Mouse (Mus musculus): ENCODE results near the gene Krtcap2. TPM values are rescaled to one million over a fixed set of nuclear protein-coding genes. Genes with fewer than 3 reads are reported as not detected.

Krtcap2 gene
- polyA plus RNA-seq, 1 experiment from 2014 or later, result 155 TPM

DNA sequence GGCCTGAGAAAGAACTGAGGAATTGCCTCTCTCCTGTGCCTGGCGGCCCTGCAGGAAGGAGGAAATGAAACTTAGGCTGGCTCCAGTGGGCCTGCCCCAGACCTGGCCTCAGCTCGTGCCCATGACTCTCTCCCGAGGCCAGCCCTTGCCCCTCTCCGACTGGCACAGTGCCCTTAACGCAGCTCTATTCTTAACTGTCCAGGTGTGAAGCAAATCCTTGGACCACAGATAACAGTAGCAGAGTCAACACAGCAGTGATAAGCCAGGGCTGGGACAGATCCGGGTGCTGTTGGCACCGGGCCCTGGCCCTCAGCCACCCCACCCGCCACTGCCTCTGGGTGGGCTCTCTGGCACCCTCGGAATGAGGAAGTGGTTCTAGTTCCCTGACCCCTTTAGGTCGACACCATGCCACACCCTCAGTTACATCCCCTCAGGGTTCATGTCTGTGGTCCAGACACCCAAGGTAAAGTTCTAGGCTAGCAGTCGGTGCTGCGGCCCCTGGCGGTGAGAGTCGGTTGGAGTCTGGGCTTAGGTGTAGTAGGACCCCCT is 12.1 kb upstream of the Krtcap2 start:
- 44% methylated on average over 14 of the region's 14 CpGs for WGBS (ENCODE audit: insufficient replicate concordance)
- peaks cover 63% of the 10 kb centered on the region for H3K27me3 ChIP-seq
- H3K36me3 ChIP-seq, result no peaks in the 10 kb centered on the region
- no peak overlapping the region for H3K4me3 ChIP-seq (replicated peaks)
- DNase-seq (no peak), ATAC-seq (ENCODE audit: low read depth) (no peak)
- H3K4me1 ChIP-seq (replicated peaks), result peaks cover 12% of the 10 kb centered on the region
- no peak overlapping the region for H3K4me2 ChIP-seq
- no peak overlapping the region for H3K27ac ChIP-seq
- H3K9ac ChIP-seq, result no peak overlapping the region
- H3K9me3 ChIP-seq (replicated peaks), result no peaks in the 10 kb centered on the region

- no peak overlapping the region for H3K27ac ChIP-seq
- no peaks in the 10 kb centered on the region for H3K9me3 ChIP-seq (replicated peaks)
- 83% methylated on average over 10 of the region's 10 CpGs for WGBS (ENCODE audit: insufficient replicate concordance)
- H3K4me3 ChIP-seq (replicated peaks), result no peak overlapping the region
- ATAC-seq (ENCODE audit: low read depth) (no peak), DNase-seq (no peak)
- H3K4me2 ChIP-seq, result no peak overlapping the region
- peaks cover 43% of the 10 kb centered on the region for H3K27me3 ChIP-seq
- H3K9ac ChIP-seq, result no peak overlapping the region
- peaks cover 6% of the 10 kb centered on the region; the same call in 1 of the 2 replicates for H3K4me1 ChIP-seq (replicated peaks)
- no peaks in the 10 kb centered on the region for H3K36me3 ChIP-seq
Measured at GRCm38 (mm10) chr3:89236516-89236915, 9.2 kb upstream of the Krtcap2 start.

GRCm38 (mm10) chr3:89237682-89238081 is 8.1 kb upstream of the Krtcap2 start:
- Histone ChIP-seq H3K4me3 (replicated peaks) (no peak overlapping the region), H3K27ac (no peak overlapping the region), H3K27me3 (peaks cover 36% of the 10 kb centered on the region), H3K9me3 (replicated peaks) (no peaks in the 10 kb centered on the region), H3K36me3 (no peaks in the 10 kb centered on the region), H3K4me1 (replicated peaks) (peaks cover 7% of the 10 kb centered on the region; the same call in 1 of the 2 replicates), H3K4me2 (no peak overlapping the region), H3K9ac (no peak overlapping the region)
- DNase-seq, result no peak
- 86% methylated on average over 21 of the region's 21 CpGs for WGBS (ENCODE audit: insufficient replicate concordance)
- ATAC-seq (ENCODE audit: low read depth), result no peak

DNA sequence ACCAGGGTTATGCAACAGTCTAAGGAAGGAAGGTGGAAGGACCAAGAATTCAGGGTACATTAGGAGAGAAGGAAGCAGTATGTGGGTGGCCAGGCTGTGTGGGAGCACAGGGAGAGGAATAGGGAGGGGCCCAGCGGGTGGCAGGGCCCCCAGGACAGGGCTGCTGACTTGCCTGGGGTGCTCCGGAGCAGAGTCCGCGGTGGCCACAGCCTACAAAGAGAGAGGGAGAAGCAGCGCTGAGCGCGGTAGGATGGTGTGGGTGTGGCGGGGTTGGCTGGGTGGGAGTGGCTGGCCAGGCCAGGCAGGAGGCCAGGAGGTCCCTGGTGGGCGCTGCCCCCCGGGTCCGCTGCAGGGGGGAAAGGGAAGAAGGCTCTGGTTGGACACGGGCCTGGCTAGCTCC is 7.3 kb upstream of the Krtcap2 start:
- no peak; the same call in 1 of the 2 replicates for ATAC-seq (ENCODE audit: low read depth)
- H3K36me3 ChIP-seq, result no peaks in the 10 kb centered on the region
- H3K9me3 ChIP-seq (replicated peaks), result no peaks in the 10 kb centered on the region
- H3K9ac ChIP-seq, result no peak overlapping the region
- peaks cover 12% of the 10 kb centered on the region for H3K4me1 ChIP-seq (replicated peaks)
- no peak overlapping the region for H3K4me3 ChIP-seq (replicated peaks)
- no peak for DNase-seq
- H3K4me2 ChIP-seq, result no peak overlapping the region
- peaks cover 39% of the 10 kb centered on the region for H3K27me3 ChIP-seq
- no peak overlapping the region for H3K27ac ChIP-seq
- 65% methylated on average over 12 of the region's 12 CpGs for WGBS (ENCODE audit: insufficient replicate concordance)

DNA sequence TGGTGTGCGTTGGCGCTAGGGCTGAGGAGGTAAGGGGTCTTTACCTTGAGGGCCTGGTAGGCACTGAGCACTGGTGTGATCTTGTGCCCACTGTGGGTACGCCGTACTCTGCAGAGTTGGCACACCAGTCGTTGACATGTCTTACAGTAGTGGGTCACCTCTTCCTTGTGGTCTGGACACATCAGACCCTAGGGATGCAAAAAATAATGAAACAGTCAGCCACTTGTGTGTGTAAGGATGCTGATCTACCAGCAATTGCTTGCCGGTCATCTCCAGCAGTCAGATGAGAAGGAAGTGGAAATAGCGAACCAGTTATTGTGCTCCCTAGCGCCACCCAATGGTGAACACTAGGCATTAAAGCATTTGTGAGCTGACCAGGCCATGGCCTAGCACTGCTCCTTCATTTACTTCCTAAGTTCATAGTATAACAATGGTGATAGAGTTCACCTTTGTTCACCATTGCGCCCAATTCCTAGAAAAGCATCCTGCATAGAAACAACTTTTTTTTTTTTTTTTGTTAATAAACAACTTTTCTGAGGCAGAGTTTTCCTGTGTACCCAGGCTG is 3.4 kb upstream of the Krtcap2 start:
- Histone ChIP-seq H3K4me3 (replicated peaks) (no peak overlapping the region), H3K36me3 (no peaks in the 10 kb centered on the region), H3K4me1 (replicated peaks) (peaks cover 43% of the 10 kb centered on the region), H3K27me3 (peaks cover 49% of the 10 kb centered on the region), H3K4me2 (no peak overlapping the region), H3K27ac (no peak overlapping the region), H3K9me3 (replicated peaks) (no peaks in the 10 kb centered on the region), H3K9ac (no peak overlapping the region)
- DNase-seq (peak; percentile 29), ATAC-seq (ENCODE audit: low read depth) (no peak)
- 59% methylated on average over 9 of the region's 9 CpGs for WGBS (ENCODE audit: insufficient replicate concordance)

DNA sequence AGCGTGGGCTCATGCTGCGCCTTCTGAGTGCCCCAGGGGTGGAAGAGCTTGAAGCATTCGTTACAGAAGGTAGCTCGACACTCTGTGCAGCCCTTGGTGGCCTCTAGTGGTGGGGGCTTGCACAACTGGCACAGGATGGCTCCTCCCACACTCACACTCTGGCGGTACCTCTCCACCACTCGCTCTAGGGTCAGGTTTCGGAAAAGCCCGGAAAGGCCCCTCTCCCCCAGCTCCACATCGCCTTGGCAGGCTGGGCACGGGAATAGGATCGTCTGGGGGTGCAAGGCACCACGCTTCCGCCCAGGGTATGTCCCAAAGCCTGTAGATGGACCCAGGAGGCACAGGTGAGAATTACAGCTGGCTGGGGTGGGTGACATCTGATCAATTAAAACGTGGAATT is 2.2 kb upstream of the Krtcap2 start:
- H3K9me3 ChIP-seq (replicated peaks), result no peaks in the 10 kb centered on the region
- no peak overlapping the region for H3K4me2 ChIP-seq
- H3K9ac ChIP-seq, result no peak overlapping the region
- DNase-seq (peak; percentile 32), ATAC-seq (ENCODE audit: low read depth) (peak; percentile 9; the same call in 1 of the 2 replicates)
- WGBS (ENCODE audit: insufficient replicate concordance), result 17% methylated on average over 14 of the region's 14 CpGs
- H3K4me3 ChIP-seq (replicated peaks), result no peak overlapping the region
- peaks cover 38% of the 10 kb centered on the region for H3K27me3 ChIP-seq
- 0 out of 2 replicates have a peak, but pooled peaks cover 1% of the 10 kb centered on the region for H3K36me3 ChIP-seq
- peaks cover 54% of the 10 kb centered on the region for H3K4me1 ChIP-seq (replicated peaks)
- no peak overlapping the region for H3K27ac ChIP-seq

DNA sequence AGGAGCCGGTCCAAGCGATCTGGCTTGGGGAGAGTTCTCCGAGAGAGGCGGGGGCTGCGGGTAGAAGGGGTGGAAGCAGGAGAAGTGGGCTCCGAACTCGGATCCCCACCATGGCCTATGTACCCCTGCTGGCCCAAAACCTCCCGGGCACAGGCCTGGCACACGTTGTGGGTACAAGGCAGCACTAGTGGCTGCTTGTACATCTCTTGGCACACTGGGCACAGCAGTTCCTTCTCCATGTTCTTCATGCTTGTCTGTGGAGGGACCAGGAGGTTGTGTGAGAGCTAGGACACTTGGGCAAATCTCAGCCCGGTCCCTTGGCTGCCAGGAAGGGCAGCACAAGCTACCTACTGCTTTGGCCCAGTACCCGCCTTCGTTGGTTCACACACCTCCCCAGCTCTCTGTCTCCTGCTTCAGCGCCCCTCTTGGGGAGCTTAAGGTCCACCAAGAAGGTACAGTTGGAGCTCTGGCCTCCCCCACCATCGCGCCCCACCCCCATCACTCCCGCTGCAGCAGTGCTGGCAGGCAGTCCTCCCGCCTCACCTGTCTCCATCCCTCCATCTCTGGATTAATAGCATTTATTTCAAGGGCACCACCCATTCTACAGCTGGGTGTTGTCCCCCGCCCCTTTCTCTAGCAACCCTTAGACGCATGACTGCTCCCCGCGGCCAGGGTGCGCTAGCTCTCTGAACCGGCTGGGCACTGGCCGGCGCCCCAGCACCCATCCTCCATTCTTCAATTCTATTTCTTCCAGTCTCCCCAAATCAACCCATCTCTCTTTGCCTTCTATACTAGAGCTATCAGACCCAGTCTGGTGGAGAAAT is 1.4 kb upstream of the Krtcap2 start:
- H3K27ac ChIP-seq, result no peak overlapping the region
- H3K36me3 ChIP-seq, result 0 out of 2 replicates have a peak, but pooled peaks cover 5% of the 10 kb centered on the region
- H3K4me2 ChIP-seq, result peak overlapping the region; percentile 90
- peaks cover 31% of the 10 kb centered on the region for H3K27me3 ChIP-seq
- no peak for DNase-seq
- H3K9me3 ChIP-seq (replicated peaks), result no peaks in the 10 kb centered on the region
- WGBS (ENCODE audit: insufficient replicate concordance), result 20% methylated on average over 25 of the region's 25 CpGs
- peak overlapping the region; percentile 28 for H3K4me3 ChIP-seq (replicated peaks)
- H3K4me1 ChIP-seq (replicated peaks), result peaks cover 54% of the 10 kb centered on the region
- no peak overlapping the region for H3K9ac ChIP-seq
- ATAC-seq (ENCODE audit: low read depth), result no peak

DNA sequence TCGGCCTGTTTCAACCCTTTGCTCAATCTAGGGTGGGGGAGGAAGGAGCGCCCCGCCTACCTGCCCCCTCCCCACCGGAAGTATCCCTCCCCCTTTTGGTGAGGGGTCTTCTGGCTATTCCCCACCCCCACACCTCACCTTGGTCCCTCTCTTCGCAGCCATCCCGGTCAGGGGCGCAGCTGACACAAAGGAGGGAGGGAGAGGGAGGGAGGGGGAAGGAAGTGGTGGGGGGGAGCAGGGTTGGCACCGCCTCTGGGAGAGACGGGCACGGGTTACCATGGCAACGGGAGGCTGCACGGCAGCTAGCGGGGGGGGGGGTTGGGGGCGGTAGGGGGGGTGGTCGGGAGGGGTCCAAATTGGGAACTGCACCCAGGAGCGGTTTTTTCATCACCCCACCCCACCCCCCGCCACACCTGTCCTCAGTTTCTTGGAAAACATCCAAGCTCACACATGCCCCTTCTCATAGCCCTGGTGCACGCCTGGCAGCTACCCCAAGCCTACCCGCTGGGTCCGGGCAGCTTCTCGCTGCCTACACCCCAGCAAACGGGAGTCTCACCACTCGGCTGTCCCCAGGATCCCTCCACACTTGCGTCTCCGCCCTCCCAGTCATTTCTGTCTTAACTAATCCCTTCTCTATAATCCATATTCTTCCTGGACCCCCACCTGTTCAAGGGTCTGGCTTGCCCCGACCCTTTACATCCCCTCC is 631 bp upstream of the Krtcap2 start:
- ATAC-seq (ENCODE audit: low read depth) (no peak), DNase-seq (no peak)
- H3K27me3 ChIP-seq, result peaks cover 29% of the 10 kb centered on the region
- peak overlapping the region; percentile 71 for H3K4me3 ChIP-seq (replicated peaks)
- H3K9me3 ChIP-seq (replicated peaks), result no peaks in the 10 kb centered on the region
- no peak overlapping the region for H3K27ac ChIP-seq
- peaks cover 54% of the 10 kb centered on the region for H3K4me1 ChIP-seq (replicated peaks)
- H3K4me2 ChIP-seq, result peak overlapping the region; percentile 90
- 3% methylated on average over 22 of the region's 26 CpGs for WGBS (ENCODE audit: insufficient replicate concordance)
- H3K9ac ChIP-seq, result no peak overlapping the region
- H3K36me3 ChIP-seq, result 0 out of 2 replicates have a peak, but pooled peaks cover 5% of the 10 kb centered on the region

DNA sequence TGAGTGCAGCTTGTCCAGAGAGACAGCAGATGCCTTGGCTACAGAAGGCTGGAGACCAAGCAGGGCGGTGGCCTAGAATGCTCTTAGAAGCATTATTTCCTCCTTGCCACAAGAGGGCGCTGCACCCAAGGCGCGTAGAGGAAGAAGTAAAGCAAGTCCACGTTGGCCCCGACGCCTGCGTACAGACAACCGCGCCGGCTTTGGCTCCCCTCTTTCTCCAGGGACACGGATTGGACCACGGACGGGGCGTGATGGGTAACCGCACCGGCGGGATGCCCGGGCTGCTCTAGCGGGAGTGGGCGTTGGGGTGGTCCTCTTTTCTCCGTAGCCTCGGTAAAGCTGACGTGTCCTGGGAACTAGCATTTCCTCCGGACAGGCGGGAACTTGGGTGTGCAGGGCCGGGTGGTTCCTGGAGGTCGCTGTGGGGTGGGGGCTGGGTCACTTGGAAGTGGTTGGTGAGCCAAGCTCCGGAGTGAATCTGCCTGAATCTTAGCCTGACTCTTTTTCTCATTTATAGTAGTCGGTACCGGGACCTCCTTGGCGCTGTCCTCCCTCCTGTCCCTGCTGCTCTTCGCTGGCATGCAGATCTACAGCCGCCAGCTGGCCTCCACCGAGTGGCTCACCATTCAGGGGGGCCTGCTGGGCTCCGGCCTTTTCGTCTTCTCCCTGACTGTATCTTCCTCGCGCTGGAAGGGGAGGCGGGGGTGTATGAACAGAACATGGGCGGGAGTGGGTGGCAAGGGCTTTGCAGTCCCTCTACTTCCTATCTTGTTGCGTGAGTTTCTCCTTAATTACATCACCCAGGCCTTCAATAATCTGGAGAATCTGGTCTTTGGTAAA is 715 bp downstream of the Krtcap2 start, which contains the start of gene Trim46:
Gene Trim46, minus strand, starts transcription at position 49 of the 840 bp plus-strand sequence.
- peaks cover 65% of the 10 kb centered on the region for H3K4me1 ChIP-seq (replicated peaks)
- H3K4me2 ChIP-seq, result peak within 1 kb of the TSS; percentile 90
- H3K9ac ChIP-seq, result peak within 1 kb of the TSS; percentile 76
- peak; percentile 78 for DNase-seq
- peak; percentile 73 for ATAC-seq (ENCODE audit: low read depth)
- peak within 1 kb of the TSS; percentile 71 for H3K4me3 ChIP-seq (replicated peaks)
- H3K27ac ChIP-seq, result peak within 1 kb of the TSS; percentile 35
- peaks cover 40% of the 10 kb centered on the region for H3K27me3 ChIP-seq
- H3K9me3 ChIP-seq (replicated peaks), result no peaks in the 10 kb centered on the region
- H3K36me3 ChIP-seq, result 0 out of 2 replicates have a peak, but pooled peaks cover 5% of the 10 kb centered on the region
- 1% methylated on average over 42 of the region's 42 CpGs for WGBS (ENCODE audit: insufficient replicate concordance)

GRCm38 (mm10) chr3:89247466-89247865 is 1.7 kb downstream of the Krtcap2 start:
- 62% methylated on average over 4 of the region's 4 CpGs for WGBS (ENCODE audit: insufficient replicate concordance)
- H3K27me3 ChIP-seq, result peaks cover 50% of the 10 kb centered on the region
- H3K27ac ChIP-seq, result no peak overlapping the region
- H3K9ac ChIP-seq, result peak overlapping the region; percentile 76
- DNase-seq (no peak), ATAC-seq (ENCODE audit: low read depth) (no peak)
- peak overlapping the region; percentile 71 for H3K4me3 ChIP-seq (replicated peaks)
- peak overlapping the region; percentile 90 for H3K4me2 ChIP-seq
- H3K4me1 ChIP-seq (replicated peaks), result peaks cover 72% of the 10 kb centered on the region
- 0 out of 2 replicates have a peak, but pooled peaks cover 5% of the 10 kb centered on the region for H3K36me3 ChIP-seq
- no peaks in the 10 kb centered on the region for H3K9me3 ChIP-seq (replicated peaks)
